Mouse (Mus musculus): ENCODE data around the gene Olfr705. TPM values are rescaled to one million over a fixed set of nuclear protein-coding genes. Genes with fewer than 3 reads are reported as not detected.

Gene Olfr705
- polyA plus RNA-seq (2014; fragmentation: Illumina TruSeq; extraction: RNeasy Lipid Tissue Mini Kit (QIAGEN cat#74804); ENCODE audit: low read depth, low replicate concordance): not detected

DNA sequence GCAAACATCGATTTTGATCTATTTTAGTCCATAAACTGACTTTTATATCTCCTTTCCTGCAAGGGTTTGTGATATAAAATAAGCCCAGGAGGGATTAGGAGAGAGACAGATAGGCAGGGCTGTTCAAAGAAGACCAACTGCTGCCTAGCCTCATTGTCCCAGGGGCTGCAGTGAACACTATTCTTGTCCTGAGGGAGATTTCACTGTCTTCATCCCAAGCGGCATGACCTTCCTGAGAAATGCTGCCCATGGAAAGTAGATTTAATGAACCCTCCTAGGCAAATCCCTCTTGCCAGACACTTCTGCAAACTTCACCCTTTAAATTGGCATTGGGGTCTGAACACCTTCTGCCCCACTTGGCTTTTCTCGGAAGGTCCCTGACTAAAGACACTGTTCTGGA, at the start of gene Olfr705:
TSS of gene Olfr705 (minus strand) at position 101 of the 400 bp plus-strand sequence.

DNA sequence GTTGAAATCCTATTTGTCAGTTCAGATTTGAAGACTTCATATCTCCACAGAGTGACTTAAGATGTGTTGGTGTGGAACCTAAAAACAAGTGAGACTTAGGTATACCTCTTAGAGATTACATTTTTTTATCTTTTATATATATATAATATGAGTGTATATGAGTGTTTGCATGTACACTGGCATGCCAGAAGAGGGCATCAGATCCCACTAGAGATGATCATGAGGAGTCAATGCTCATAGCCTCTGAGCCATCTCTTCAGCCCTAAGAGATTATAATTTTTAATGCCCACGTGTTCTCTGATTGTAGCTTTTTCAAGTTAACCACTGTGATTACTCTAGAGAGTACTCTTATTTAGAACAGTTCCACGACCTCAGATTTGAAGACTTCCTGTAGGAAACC, 31.0 kb upstream of the Olfr705 start, which contains the start of gene Olfr1532-ps1:
TSS of gene Olfr1532-ps1 (plus strand) at position 326 of the 400 bp plus-strand sequence.

GRCm38 (mm10) chr7:106901141-106901540, 24.4 kb upstream of the Olfr705 start, which contains the start of gene Olfr707:
Gene Olfr707 (minus strand): TSS chr7:106901241.

DNA sequence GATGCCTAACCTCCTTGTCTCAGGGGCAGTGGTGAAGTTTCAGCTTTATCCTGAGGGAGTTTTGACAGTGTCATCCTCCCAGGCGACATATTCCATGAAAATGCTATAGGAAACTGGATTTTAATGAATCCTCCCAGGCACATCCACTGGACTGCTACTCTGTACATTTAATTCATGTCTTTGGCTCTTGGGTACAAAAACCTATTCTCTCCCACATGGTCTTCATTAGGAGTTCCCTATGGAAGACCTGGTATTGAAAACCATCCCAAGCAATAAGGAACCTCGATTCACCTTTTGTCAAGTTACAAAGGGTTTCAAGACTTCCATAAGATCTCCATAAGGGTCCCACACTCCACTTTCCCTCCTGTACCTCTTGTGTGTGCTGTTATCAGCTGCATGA, 11.4 kb upstream of the Olfr705 start, which contains the start of gene Olfr706:
TSS of gene Olfr706 (minus strand) at position 101 of the 400 bp plus-strand sequence.

GRCm38 (mm10) chr7:106862885-106863284, 13.8 kb downstream of the Olfr705 start, which contains the start of gene Olfr704:
Gene Olfr704 (plus strand): TSS chr7:106863185.

DNA sequence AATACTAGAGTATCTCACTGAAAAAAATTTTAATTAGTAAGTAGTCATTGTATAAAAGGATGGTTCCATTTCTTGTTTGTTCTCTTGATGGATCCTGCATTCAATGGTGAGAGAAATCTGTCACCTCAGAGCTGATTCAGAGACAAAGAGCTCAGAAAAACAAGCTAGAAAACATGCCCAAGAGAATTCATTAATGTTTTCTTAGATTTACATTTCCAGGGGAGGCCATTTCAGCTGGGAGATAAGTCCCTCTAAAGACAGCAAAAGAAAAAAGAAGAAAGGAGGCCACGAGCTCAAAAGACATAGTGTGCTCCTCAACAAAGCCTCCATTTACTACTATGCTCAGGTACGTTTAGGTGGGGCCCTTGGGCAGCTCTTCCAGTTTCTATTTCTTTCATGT, 33.6 kb downstream of the Olfr705 start, which contains the start of gene Olfr703:
TSS of gene Olfr703 (plus strand) at position 301 of the 400 bp plus-strand sequence.

DNA sequence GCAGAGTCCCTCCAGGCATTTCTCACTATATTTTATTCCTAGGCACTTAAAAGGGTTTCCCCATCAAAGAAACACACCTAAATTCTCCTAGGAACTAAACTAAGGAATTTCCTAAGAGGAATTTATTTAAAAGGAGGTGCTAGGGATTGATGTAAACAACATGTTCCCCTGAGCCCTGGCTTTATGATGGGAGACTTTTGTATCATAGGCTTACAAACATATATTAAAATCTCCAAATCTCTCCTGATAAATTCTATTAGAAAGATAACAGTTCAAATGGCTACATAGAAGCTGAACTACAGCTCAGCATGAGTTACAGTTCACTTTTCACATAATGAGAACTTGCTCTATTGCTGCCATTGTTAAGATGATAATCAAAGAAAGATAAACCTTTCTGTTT, 42.9 kb downstream of the Olfr705 start, which contains the start of gene Olfr702:
TSS of gene Olfr702 (minus strand) at position 101 of the 400 bp plus-strand sequence.

Other genes starting within 250 kb of the Olfr705 start
- not detected for gene Olfr693, start 196.3 kb downstream of the Olfr705 start, polyA plus RNA-seq (2014; fragmentation: Illumina TruSeq; extraction: RNeasy Lipid Tissue Mini Kit (QIAGEN cat#74804); ENCODE audit: low read depth, low replicate concordance)
- not detected for gene Olfr694, start 185.1 kb downstream of the Olfr705 start, polyA plus RNA-seq (2014; fragmentation: Illumina TruSeq; extraction: RNeasy Lipid Tissue Mini Kit (QIAGEN cat#74804); ENCODE audit: low read depth, low replicate concordance)
- not detected for gene Olfr695, start 160.5 kb downstream of the Olfr705 start, polyA plus RNA-seq (2014; fragmentation: Illumina TruSeq; extraction: RNeasy Lipid Tissue Mini Kit (QIAGEN cat#74804); ENCODE audit: low read depth, low replicate concordance)
- gene Olfr697, start 134.4 kb downstream of the Olfr705 start, polyA plus RNA-seq (2014; fragmentation: Illumina TruSeq; extraction: RNeasy Lipid Tissue Mini Kit (QIAGEN cat#74804); ENCODE audit: low read depth, low replicate concordance): not detected
- gene Olfr698, start 121.5 kb downstream of the Olfr705 start, polyA plus RNA-seq (2014; fragmentation: Illumina TruSeq; extraction: RNeasy Lipid Tissue Mini Kit (QIAGEN cat#74804); ENCODE audit: low read depth, low replicate concordance): not detected
- gene Olfr699, start 83.7 kb downstream of the Olfr705 start, polyA plus RNA-seq (2014; fragmentation: Illumina TruSeq; extraction: RNeasy Lipid Tissue Mini Kit (QIAGEN cat#74804); ENCODE audit: low read depth, low replicate concordance): not detected
- not detected for gene Olfr700, start 68.1 kb downstream of the Olfr705 start, polyA plus RNA-seq (2014; fragmentation: Illumina TruSeq; extraction: RNeasy Lipid Tissue Mini Kit (QIAGEN cat#74804); ENCODE audit: low read depth, low replicate concordance)
- gene Olfr701, start 62.8 kb downstream of the Olfr705 start, polyA plus RNA-seq (2014; fragmentation: Illumina TruSeq; extraction: RNeasy Lipid Tissue Mini Kit (QIAGEN cat#74804); ENCODE audit: low read depth, low replicate concordance): not detected
- not detected for gene Olfr702, start 43.0 kb downstream of the Olfr705 start, polyA plus RNA-seq (2014; fragmentation: Illumina TruSeq; extraction: RNeasy Lipid Tissue Mini Kit (QIAGEN cat#74804); ENCODE audit: low read depth, low replicate concordance)
- not detected for gene Olfr703, start 33.5 kb downstream of the Olfr705 start, polyA plus RNA-seq (2014; fragmentation: Illumina TruSeq; extraction: RNeasy Lipid Tissue Mini Kit (QIAGEN cat#74804); ENCODE audit: low read depth, low replicate concordance)
- not detected for gene Olfr704, start 13.7 kb downstream of the Olfr705 start, polyA plus RNA-seq (2014; fragmentation: Illumina TruSeq; extraction: RNeasy Lipid Tissue Mini Kit (QIAGEN cat#74804); ENCODE audit: low read depth, low replicate concordance)
- not detected for gene Olfr706, start 11.3 kb upstream of the Olfr705 start, polyA plus RNA-seq (2014; fragmentation: Illumina TruSeq; extraction: RNeasy Lipid Tissue Mini Kit (QIAGEN cat#74804); ENCODE audit: low read depth, low replicate concordance)
- not detected for gene Olfr707, start 24.4 kb upstream of the Olfr705 start, polyA plus RNA-seq (2014; fragmentation: Illumina TruSeq; extraction: RNeasy Lipid Tissue Mini Kit (QIAGEN cat#74804); ENCODE audit: low read depth, low replicate concordance)
- not detected for gene Olfr1532-ps1, start 31.1 kb upstream of the Olfr705 start, polyA plus RNA-seq (2014; fragmentation: Illumina TruSeq; extraction: RNeasy Lipid Tissue Mini Kit (QIAGEN cat#74804); ENCODE audit: low read depth, low replicate concordance)
- gene Olfr709-ps1, start 55.3 kb upstream of the Olfr705 start, polyA plus RNA-seq (2014; fragmentation: Illumina TruSeq; extraction: RNeasy Lipid Tissue Mini Kit (QIAGEN cat#74804); ENCODE audit: low read depth, low replicate concordance): not detected
- gene Olfr710, start 71.4 kb upstream of the Olfr705 start, polyA plus RNA-seq (2014; fragmentation: Illumina TruSeq; extraction: RNeasy Lipid Tissue Mini Kit (QIAGEN cat#74804); ENCODE audit: low read depth, low replicate concordance): not detected
- not detected for gene Olfr6, start 87.0 kb upstream of the Olfr705 start, polyA plus RNA-seq (2014; fragmentation: Illumina TruSeq; extraction: RNeasy Lipid Tissue Mini Kit (QIAGEN cat#74804); ENCODE audit: low read depth, low replicate concordance)
- not detected for gene Olfr711, start 98.6 kb upstream of the Olfr705 start, polyA plus RNA-seq (2014; fragmentation: Illumina TruSeq; extraction: RNeasy Lipid Tissue Mini Kit (QIAGEN cat#74804); ENCODE audit: low read depth, low replicate concordance)
- not detected for gene Olfr2, start 129.2 kb upstream of the Olfr705 start, polyA plus RNA-seq (2014; fragmentation: Illumina TruSeq; extraction: RNeasy Lipid Tissue Mini Kit (QIAGEN cat#74804); ENCODE audit: low read depth, low replicate concordance)
- not detected for gene Olfr713, start 154.3 kb upstream of the Olfr705 start, polyA plus RNA-seq (2014; fragmentation: Illumina TruSeq; extraction: RNeasy Lipid Tissue Mini Kit (QIAGEN cat#74804); ENCODE audit: low read depth, low replicate concordance)
- gene Olfr714, start 194.1 kb upstream of the Olfr705 start, polyA plus RNA-seq (2014; fragmentation: Illumina TruSeq; extraction: RNeasy Lipid Tissue Mini Kit (QIAGEN cat#74804); ENCODE audit: low read depth, low replicate concordance): not detected
- not detected for gene Olfr17, start 216.3 kb upstream of the Olfr705 start, polyA plus RNA-seq (2014; fragmentation: Illumina TruSeq; extraction: RNeasy Lipid Tissue Mini Kit (QIAGEN cat#74804); ENCODE audit: low read depth, low replicate concordance)
- not detected for gene Olfr715b, start 233.5 kb upstream of the Olfr705 start, polyA plus RNA-seq (2014; fragmentation: Illumina TruSeq; extraction: RNeasy Lipid Tissue Mini Kit (QIAGEN cat#74804); ENCODE audit: low read depth, low replicate concordance)